Mouse (Mus musculus) heart, postnatal 10 days (tissue): Measurements from ENCODE around the gene Evi2b. TPM values are rescaled to one million over a fixed set of nuclear protein-coding genes. Genes with fewer than 3 reads are reported as not detected.
A peak's percentile ranks its signal among the peaks of the same experiment; 100 is the strongest.

Source experiments
- DNase-seq, 2 experiments: peaks; one replicate each; pipeline ENCODE4 v3.0.0; 2021
- intact Hi-C: fragments of 180-260 bp; cut with DNase I; formaldehyde crosslinking; loops from one replicate; pipeline ENCODE4 v1.15.1; 2025
- total RNA-seq, 2 experiments: library from RNA; stranded (reverse); gene quantifications; 2 replicates each; pipeline ENCODE4 v1.2.3; 2021

Gene Evi2b
- 1 to 10 TPM in 1 of 2 experiments, under 1 TPM in 1; 0.77 to 1.2 TPM for total RNA-seq

GRCm38 (mm10) chr11:79523560-79524309 lies at the start of gene Evi2b:
Gene Evi2b (minus strand): TSS chr11:79523762.
- DNase-seq = no peak
- intact Hi-C loops = no loop called here

GRCm38 (mm10) chr11:79570319-79570718 lies 46.8 kb upstream of the Evi2b start:
- intact Hi-C loops = no loop called here

GRCm38 (mm10) chr11:79568197-79568911 lies 44.8 kb upstream of the Evi2b start:
- no peak for DNase-seq
- intact Hi-C loops = no loop called here

More at GRCm38 (mm10) chr11:79570319-79570718, 46.8 kb upstream of the Evi2b start:
- no peak for DNase-seq

- no peak for DNase-seq
- intact Hi-C loops = no loop called here
Observed at GRCm38 (mm10) chr11:79566947-79567346, 43.4 kb upstream of the Evi2b start.

GRCm38 (mm10) chr11:79563493-79563892 lies 39.9 kb upstream of the Evi2b start:
- intact Hi-C loops = loop anchor here (5.0 kb wide), 1 partner anchor 81 kb away; no protein-coding TSS in a partner anchor
- DNase-seq = no peak

- DNase-seq = no peak
- intact Hi-C loops = loop anchor here (5.0 kb wide), 1 partner anchor 78 kb away; no protein-coding TSS in a partner anchor
Observed at GRCm38 (mm10) chr11:79560536-79560935, 37.0 kb upstream of the Evi2b start.

GRCm38 (mm10) chr11:79552622-79553021 lies 29.1 kb upstream of the Evi2b start:
- DNase-seq = no peak
- intact Hi-C loops = no loop called here

GRCm38 (mm10) chr11:79536293-79536692 lies 12.7 kb upstream of the Evi2b start:
- DNase-seq = no peak
- intact Hi-C loops = no loop called here

GRCm38 (mm10) chr11:79535554-79535953 lies 12.0 kb upstream of the Evi2b start:
- DNase-seq = no peak
- intact Hi-C loops = no loop called here

GRCm38 (mm10) chr11:79533950-79534690 lies 10.6 kb upstream of the Evi2b start:
- intact Hi-C loops = no loop called here

GRCm38 (mm10) chr11:79533311-79533710 lies 9.7 kb upstream of the Evi2b start:
- DNase-seq = no peak
- intact Hi-C loops = no loop called here

More at GRCm38 (mm10) chr11:79533950-79534690, 10.6 kb upstream of the Evi2b start:
- DNase-seq = peak; percentile 81 to 82

GRCm38 (mm10) chr11:79531485-79531884 lies 7.9 kb upstream of the Evi2b start:
- intact Hi-C loops = no loop called here
- no peak for DNase-seq

GRCm38 (mm10) chr11:79530774-79531173 lies 7.2 kb upstream of the Evi2b start:
- intact Hi-C loops = no loop called here
- no peak for DNase-seq

- peak; percentile 35 to 51 for DNase-seq
- intact Hi-C loops = no loop called here
Observed at GRCm38 (mm10) chr11:79530333-79530761, 6.8 kb upstream of the Evi2b start, which contains the start of the genes Evi2 and Evi2a. Gene Evi2 (minus strand): TSS chr11:79530589. Gene Evi2a (minus strand): TSS chr11:79530609.

- intact Hi-C loops = no loop called here
Observed at GRCm38 (mm10) chr11:79529736-79530135, 6.2 kb upstream of the Evi2b start.

GRCm38 (mm10) chr11:79529226-79529625 lies 5.7 kb upstream of the Evi2b start:
- DNase-seq = no peak
- intact Hi-C loops = no loop called here

More at GRCm38 (mm10) chr11:79529736-79530135, 6.2 kb upstream of the Evi2b start:
- no peak for DNase-seq

GRCm38 (mm10) chr11:79528601-79529000 lies 5.0 kb upstream of the Evi2b start:
- intact Hi-C loops = no loop called here
- no peak for DNase-seq

GRCm38 (mm10) chr11:79527739-79528384 lies 4.3 kb upstream of the Evi2b start:
- no peak for DNase-seq
- intact Hi-C loops = no loop called here

GRCm38 (mm10) chr11:79527015-79527738 lies 3.6 kb upstream of the Evi2b start:
- DNase-seq = peak; percentile 39 to 45
- intact Hi-C loops = no loop called here

GRCm38 (mm10) chr11:79526549-79526948 lies 3.0 kb upstream of the Evi2b start:
- DNase-seq = no peak
- intact Hi-C loops = no loop called here
